Mouse (Mus musculus): ENCODE results near the gene Slc6a16. TPM values are rescaled to one million over a fixed set of nuclear protein-coding genes. Genes with fewer than 3 reads are reported as not detected.

Slc6a16 gene
- polyA plus RNA-seq, 1 experiment from 2014 or later: 0.27 TPM

- peak; percentile 59; the same call in 1 of the 2 replicates for ATAC-seq (ENCODE audit: extremely low read depth, insufficient number of reproducible peaks, low FRiP score, low TSS enrichment)
- Histone ChIP-seq H3K9me3 (no peaks in the 10 kb centered on the region), H3K27me3 (replicated peaks) (no peaks in the 10 kb centered on the region), H3K4me1 (peaks cover 13% of the 10 kb centered on the region), H3K4me2 (no peak overlapping the region), H3K4me3 (no peak overlapping the region), H3K36me3 (peaks cover 21% of the 10 kb centered on the region), H3K9ac (no peak overlapping the region), H3K27ac (replicated peaks) (no peak overlapping the region)
- 10% methylated on average over 5 of the region's 5 CpGs for WGBS
Measured at GRCm38 (mm10) chr7:45299752-45300151, 58.9 kb downstream of the Slc6a16 start.

- H3K4me2 ChIP-seq: no peak overlapping the region
- WGBS: 15% methylated on average over 6 of the region's 6 CpGs
- no peak overlapping the region for H3K27ac ChIP-seq (replicated peaks)
- H3K36me3 ChIP-seq: peaks cover 24% of the 10 kb centered on the region
- no peak for ATAC-seq (ENCODE audit: extremely low read depth, insufficient number of reproducible peaks, low FRiP score, low TSS enrichment)
- H3K27me3 ChIP-seq (replicated peaks): no peaks in the 10 kb centered on the region
- H3K4me3 ChIP-seq: no peak overlapping the region
- H3K9ac ChIP-seq: no peak overlapping the region
- H3K4me1 ChIP-seq: peaks cover 13% of the 10 kb centered on the region
- H3K9me3 ChIP-seq: no peaks in the 10 kb centered on the region
Measured at GRCm38 (mm10) chr7:45300270-45300669, 59.4 kb downstream of the Slc6a16 start.

- 69% methylated on average over 8 of the region's 8 CpGs for WGBS
- no peak for ATAC-seq (ENCODE audit: extremely low read depth, insufficient number of reproducible peaks, low FRiP score, low TSS enrichment)
Measured at GRCm38 (mm10) chr7:45302626-45303025, 61.7 kb downstream of the Slc6a16 start.

GRCm38 (mm10) chr7:45304869-45305268, 64.0 kb downstream of the Slc6a16 start:
- no peak for ATAC-seq (ENCODE audit: extremely low read depth, insufficient number of reproducible peaks, low FRiP score, low TSS enrichment)
- H3K4me2 ChIP-seq: peak overlapping the region; percentile 20; the same call in 1 of the 2 replicates
- H3K9ac ChIP-seq: no peak overlapping the region
- peaks cover 13% of the 10 kb centered on the region for H3K4me1 ChIP-seq
- H3K4me3 ChIP-seq: no peak overlapping the region
- no peaks in the 10 kb centered on the region for H3K9me3 ChIP-seq
- H3K27ac ChIP-seq (replicated peaks): no peak overlapping the region
- H3K27me3 ChIP-seq (replicated peaks): no peaks in the 10 kb centered on the region
- 38% methylated on average over 11 of the region's 13 CpGs for WGBS
- H3K36me3 ChIP-seq: peaks cover 54% of the 10 kb centered on the region

More at GRCm38 (mm10) chr7:45302626-45303025, 61.7 kb downstream of the Slc6a16 start:
- H3K27me3 ChIP-seq (replicated peaks): no peaks in the 10 kb centered on the region
- no peak overlapping the region for H3K4me2 ChIP-seq
- no peak overlapping the region for H3K9ac ChIP-seq
- H3K4me3 ChIP-seq: no peak overlapping the region
- no peaks in the 10 kb centered on the region for H3K9me3 ChIP-seq
- H3K27ac ChIP-seq (replicated peaks): no peak overlapping the region
- H3K36me3 ChIP-seq: peaks cover 39% of the 10 kb centered on the region
- peaks cover 13% of the 10 kb centered on the region for H3K4me1 ChIP-seq

GRCm38 (mm10) chr7:45305275-45305674, 64.4 kb downstream of the Slc6a16 start:
- H3K27ac ChIP-seq (replicated peaks): no peak overlapping the region
- H3K4me2 ChIP-seq: peak overlapping the region; percentile 20; the same call in 1 of the 2 replicates
- peaks cover 58% of the 10 kb centered on the region for H3K36me3 ChIP-seq
- no peak overlapping the region for H3K9ac ChIP-seq
- H3K4me1 ChIP-seq: peaks cover 9% of the 10 kb centered on the region
- 15% methylated on average over 17 of the region's 17 CpGs for WGBS
- H3K27me3 ChIP-seq (replicated peaks): no peaks in the 10 kb centered on the region
- H3K4me3 ChIP-seq: no peak overlapping the region
- H3K9me3 ChIP-seq: no peaks in the 10 kb centered on the region
- no peak for ATAC-seq (ENCODE audit: extremely low read depth, insufficient number of reproducible peaks, low FRiP score, low TSS enrichment)

GRCm38 (mm10) chr7:45308551-45309240, 67.8 kb downstream of the Slc6a16 start:
- Histone ChIP-seq H3K27ac (replicated peaks) (no peak overlapping the region), H3K27me3 (replicated peaks) (no peaks in the 10 kb centered on the region), H3K4me2 (no peak overlapping the region), H3K4me3 (no peak overlapping the region), H3K9ac (no peak overlapping the region), H3K9me3 (no peaks in the 10 kb centered on the region), H3K36me3 (peaks cover 57% of the 10 kb centered on the region), H3K4me1 (peaks cover 21% of the 10 kb centered on the region)
- WGBS: 64% methylated on average over 15 of the region's 15 CpGs
- no peak for ATAC-seq (ENCODE audit: extremely low read depth, insufficient number of reproducible peaks, low FRiP score, low TSS enrichment)

GRCm38 (mm10) chr7:45309455-45309854, 68.6 kb downstream of the Slc6a16 start:
- Histone ChIP-seq H3K9me3 (no peaks in the 10 kb centered on the region), H3K9ac (no peak overlapping the region), H3K27me3 (replicated peaks) (no peaks in the 10 kb centered on the region), H3K4me1 (peaks cover 21% of the 10 kb centered on the region), H3K27ac (replicated peaks) (no peak overlapping the region), H3K36me3 (peaks cover 54% of the 10 kb centered on the region), H3K4me2 (no peak overlapping the region), H3K4me3 (no peak overlapping the region)
- WGBS: 18% methylated on average over 9 of the region's 9 CpGs
- ATAC-seq (ENCODE audit: extremely low read depth, insufficient number of reproducible peaks, low FRiP score, low TSS enrichment): no peak

GRCm38 (mm10) chr7:45312023-45312422, 71.1 kb downstream of the Slc6a16 start:
- Histone ChIP-seq H3K9me3 (no peaks in the 10 kb centered on the region), H3K36me3 (peaks cover 58% of the 10 kb centered on the region), H3K27ac (replicated peaks) (0 out of 2 replicates have a peak overlapping the region, but pooled peaks have one; percentile 7), H3K4me3 (no peak overlapping the region), H3K9ac (no peak overlapping the region), H3K27me3 (replicated peaks) (no peaks in the 10 kb centered on the region), H3K4me1 (peaks cover 21% of the 10 kb centered on the region), H3K4me2 (no peak overlapping the region)
- no peak for ATAC-seq (ENCODE audit: extremely low read depth, insufficient number of reproducible peaks, low FRiP score, low TSS enrichment)
- WGBS: 34% methylated on average over 8 of the region's 8 CpGs

GRCm38 (mm10) chr7:45312686-45313453, 72.0 kb downstream of the Slc6a16 start:
- H3K27me3 ChIP-seq (replicated peaks): no peaks in the 10 kb centered on the region
- no peak overlapping the region for H3K4me3 ChIP-seq
- no peak overlapping the region for H3K4me2 ChIP-seq
- H3K9me3 ChIP-seq: no peaks in the 10 kb centered on the region
- WGBS: 32% methylated on average over 10 of the region's 10 CpGs
- H3K36me3 ChIP-seq: peaks cover 59% of the 10 kb centered on the region
- no peak for ATAC-seq (ENCODE audit: extremely low read depth, insufficient number of reproducible peaks, low FRiP score, low TSS enrichment)
- H3K4me1 ChIP-seq: peaks cover 21% of the 10 kb centered on the region
- peak overlapping the region; percentile 33; the same call in 1 of the 2 replicates for H3K9ac ChIP-seq
- H3K27ac ChIP-seq (replicated peaks): peak overlapping the region; percentile 61; the same call in 1 of the 2 replicates

GRCm38 (mm10) chr7:45313495-45313894, 72.6 kb downstream of the Slc6a16 start:
- Histone ChIP-seq H3K27ac (replicated peaks) (peak overlapping the region; percentile 61), H3K4me3 (no peak overlapping the region), H3K36me3 (peaks cover 59% of the 10 kb centered on the region), H3K9ac (peak overlapping the region; percentile 33; the same call in 1 of the 2 replicates), H3K27me3 (replicated peaks) (no peaks in the 10 kb centered on the region), H3K4me2 (no peak overlapping the region), H3K9me3 (no peaks in the 10 kb centered on the region), H3K4me1 (peaks cover 21% of the 10 kb centered on the region)
- WGBS: 40% methylated on average over 9 of the region's 9 CpGs
- ATAC-seq (ENCODE audit: extremely low read depth, insufficient number of reproducible peaks, low FRiP score, low TSS enrichment): no peak

GRCm38 (mm10) chr7:45315182-45315701, 74.4 kb downstream of the Slc6a16 start:
- Histone ChIP-seq H3K4me2 (no peak overlapping the region), H3K36me3 (peaks cover 61% of the 10 kb centered on the region), H3K9ac (no peak overlapping the region), H3K4me1 (peaks cover 21% of the 10 kb centered on the region), H3K27ac (replicated peaks) (no peak overlapping the region), H3K27me3 (replicated peaks) (no peaks in the 10 kb centered on the region), H3K4me3 (no peak overlapping the region), H3K9me3 (no peaks in the 10 kb centered on the region)
- WGBS: 80% methylated on average over 10 of the region's 10 CpGs
- no peak for ATAC-seq (ENCODE audit: extremely low read depth, insufficient number of reproducible peaks, low FRiP score, low TSS enrichment)

Measured in heart, embryonic 13.5 days (tissue).